Mouse (Mus musculus) liver, embryonic 16.5 days (tissue): Measurements from ENCODE around the gene Nr1h3. TPM values are rescaled to one million over a fixed set of nuclear protein-coding genes. Genes with fewer than 3 reads are reported as not detected.

Experiments used
- ATAC-seq: fragments of 200-750 bp; cut with Nextera tagmentation; 2 replicates; pipeline ENCODE4 v1.8.0; 2017; ENCODE audit warnings: low read depth, mild to moderate bottlenecking, moderate number of reproducible peaks, moderate library complexity
- H3K27ac ChIP-seq: fragments of 300-500 bp; sonication (generic); 2 replicates; pipeline ENCODE4 v1.5.1; 2014; ENCODE audit warnings: mild to moderate bottlenecking, low read length
- H3K27me3 ChIP-seq: fragments of 300-500 bp; sonication (generic); 2 replicates; pipeline ENCODE4 v1.6.1; 2014; ENCODE audit warnings: low read depth, low read length, mixed read lengths; ENCODE audit not compliant: control insufficient read depth, insufficient read depth
- H3K36me3 ChIP-seq: fragments of 300-500 bp; sonication (generic); 2 replicates; pipeline ENCODE4 v1.6.1; 2014; ENCODE audit warnings: mild to moderate bottlenecking; ENCODE audit not compliant: control insufficient read depth, insufficient read depth
- H3K4me1 ChIP-seq: fragments of 300-500 bp; sonication (generic); 2 replicates; pipeline ENCODE4 v1.6.1; 2014; ENCODE audit warnings: low read depth, low read length, mixed read lengths; ENCODE audit not compliant: control insufficient read depth
- H3K4me2 ChIP-seq: fragments of 300-500 bp; sonication (generic); 2 replicates; pipeline ENCODE4 v1.6.1; 2014; ENCODE audit warnings: low read depth, low read length, mixed read lengths
- H3K4me3 ChIP-seq: fragments of 300-500 bp; sonication (generic); 2 replicates; pipeline ENCODE4 v1.5.1; 2014; ENCODE audit warnings: low read depth, mild to moderate bottlenecking, low read length
- H3K9ac ChIP-seq: fragments of 300-500 bp; sonication (generic); 2 replicates; pipeline ENCODE4 v1.6.1; 2014; ENCODE audit warnings: low read depth, low read length
- H3K9me3 ChIP-seq: fragments of 300-500 bp; sonication (generic); replicated peaks from 2 replicates; pipeline ENCODE4 v1.6.1; 2016; ENCODE audit warnings: low read length; ENCODE audit not compliant: control insufficient read depth
- WGBS: fragments of 180-500 bp; shearing (Covaris S2); extraction: QIAGEN DNeasy Blood & Tissue Kit; methylation state at CpG from one replicate; pipeline ENCODE4 v1.1.7; 2014; ENCODE audit not compliant: insufficient replicate concordance; 5-methylcytosine and 5-hydroxymethylcytosine counted together
- polyA plus RNA-seq: library from polyadenylated mRNA; unstranded; fragments of >200 nt; fragmentation: Nextera tagmentation; extraction: Ambion mirVana; gene quantifications from 2 replicates; pipeline ENCODE4 v1.2.1, GENCODE M21; 2015

Gene Nr1h3
- polyA plus RNA-seq, 1 experiment from 2014 or later, result 20.8 TPM

- Histone ChIP-seq H3K27me3 (no peaks in the 10 kb centered on the region), H3K36me3 (peaks cover 3% of the 10 kb centered on the region), H3K4me3 (no peak overlapping the region), H3K9me3 (no peaks in the 10 kb centered on the region), H3K4me1 (peaks cover 13% of the 10 kb centered on the region), H3K27ac (no peak overlapping the region), H3K9ac (no peak overlapping the region), H3K4me2 (no peak overlapping the region)
- no peak for ATAC-seq
- WGBS, result 57% methylated on average over 5 of the region's 5 CpGs
Observed at GRCm38 (mm10) chr2:91180706-91181105, 21.9 kb downstream of the Nr1h3 start.

- H3K27ac ChIP-seq, result no peak overlapping the region
- peaks cover 13% of the 10 kb centered on the region for H3K4me1 ChIP-seq
- H3K9me3 ChIP-seq, result no peaks in the 10 kb centered on the region
- H3K4me2 ChIP-seq, result no peak overlapping the region
- WGBS, result 63% methylated on average over 4 of the region's 4 CpGs
- ATAC-seq, result no peak
- no peak overlapping the region for H3K9ac ChIP-seq
- H3K27me3 ChIP-seq, result no peaks in the 10 kb centered on the region
- H3K36me3 ChIP-seq, result peaks cover 3% of the 10 kb centered on the region
- H3K4me3 ChIP-seq, result no peak overlapping the region
Observed at GRCm38 (mm10) chr2:91179825-91180224, 22.8 kb downstream of the Nr1h3 start.

DNA sequence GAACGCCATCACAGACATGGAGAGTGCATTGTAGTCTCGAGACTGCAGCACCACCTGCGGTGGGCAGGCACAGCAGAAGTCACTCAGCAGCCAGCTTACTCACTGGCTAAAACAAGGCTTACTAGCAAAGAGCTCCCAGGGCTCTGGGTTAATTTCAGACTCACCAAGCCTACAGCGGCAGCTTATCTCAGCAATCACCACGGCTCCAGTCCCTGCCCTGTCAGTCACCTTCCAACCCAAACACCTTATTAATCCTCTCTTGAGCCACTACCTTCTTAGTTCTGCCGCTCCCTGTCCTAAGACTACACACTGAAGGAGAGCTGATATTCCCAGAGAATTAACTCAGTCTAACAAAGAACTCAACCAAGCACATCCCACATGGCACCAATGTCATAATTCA lies 26.4 kb downstream of the Nr1h3 start:
- no peaks in the 10 kb centered on the region for H3K4me1 ChIP-seq
- no peak overlapping the region for H3K4me3 ChIP-seq
- no peak overlapping the region for H3K4me2 ChIP-seq
- no peak overlapping the region for H3K27ac ChIP-seq
- H3K36me3 ChIP-seq, result peaks cover 5% of the 10 kb centered on the region
- no peak overlapping the region for H3K9ac ChIP-seq
- no peaks in the 10 kb centered on the region for H3K27me3 ChIP-seq
- 68% methylated on average over 6 of the region's 6 CpGs for WGBS
- no peaks in the 10 kb centered on the region for H3K9me3 ChIP-seq
- no peak for ATAC-seq

DNA sequence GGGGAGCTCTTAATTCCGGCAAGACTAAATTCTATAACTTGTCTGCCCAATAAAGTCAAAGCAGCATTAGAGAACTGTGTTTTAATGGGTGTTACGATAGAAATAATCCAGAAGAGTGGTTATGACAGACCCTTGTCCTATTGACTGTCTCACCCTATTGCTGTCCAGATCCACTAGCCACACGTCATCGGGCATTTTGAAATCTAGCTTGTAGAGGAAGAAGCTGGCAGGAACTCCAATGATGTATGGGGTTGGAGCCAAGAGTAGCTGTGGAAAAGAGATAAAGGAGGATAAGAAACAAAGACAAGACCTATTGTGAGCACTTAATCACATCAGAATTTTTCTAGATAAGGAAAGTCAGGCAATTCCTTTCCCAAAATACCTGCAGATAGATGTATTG lies 27.1 kb downstream of the Nr1h3 start:
- H3K27ac ChIP-seq, result no peak overlapping the region
- 74% methylated on average over 4 of the region's 4 CpGs for WGBS
- no peaks in the 10 kb centered on the region for H3K4me1 ChIP-seq
- no peak for ATAC-seq
- H3K27me3 ChIP-seq, result no peaks in the 10 kb centered on the region
- peaks cover 5% of the 10 kb centered on the region for H3K36me3 ChIP-seq
- no peak overlapping the region for H3K4me3 ChIP-seq
- H3K4me2 ChIP-seq, result no peak overlapping the region
- no peak overlapping the region for H3K9ac ChIP-seq
- H3K9me3 ChIP-seq, result no peaks in the 10 kb centered on the region

DNA sequence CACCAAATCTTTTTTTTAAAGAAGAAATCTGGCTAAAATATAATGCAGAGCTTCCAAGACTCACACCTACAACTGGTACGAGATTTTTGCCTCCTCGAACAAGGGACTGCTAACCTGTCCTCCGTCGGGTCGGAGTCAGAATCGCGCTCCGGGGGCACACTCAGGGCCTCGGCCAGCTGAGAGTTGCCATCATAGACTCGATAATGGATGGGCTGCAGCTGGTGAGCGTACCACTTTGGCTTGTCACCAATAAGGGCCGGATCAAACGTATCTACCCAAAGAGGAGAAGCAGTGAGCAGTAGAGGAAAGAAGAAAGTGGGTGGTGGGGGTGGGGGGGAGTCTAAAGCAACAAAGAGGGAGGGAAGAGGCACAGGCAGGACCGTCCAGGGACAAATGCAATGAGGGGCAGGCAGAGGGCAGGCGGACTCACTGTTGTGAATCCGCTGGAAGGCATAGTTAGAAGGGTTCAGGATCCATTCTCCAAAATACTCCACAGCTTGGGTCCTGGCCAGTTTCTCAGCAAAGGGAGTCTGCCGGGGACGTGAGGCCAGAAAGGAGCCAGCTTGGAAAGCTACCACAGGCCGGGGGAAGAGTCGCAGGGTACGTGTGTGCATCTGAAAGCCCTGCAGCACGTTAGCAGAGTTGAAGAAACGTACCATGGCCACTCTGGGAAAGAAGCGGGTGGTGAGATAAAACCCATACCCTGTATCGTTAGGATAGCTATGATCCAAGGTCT lies 32.9 kb downstream of the Nr1h3 start:
- peaks cover 4% of the 10 kb centered on the region; the same call in 1 of the 2 replicates for H3K36me3 ChIP-seq

GRCm38 (mm10) chr2:91167629-91168028 lies 35.0 kb downstream of the Nr1h3 start:
- 70% methylated on average over 4 of the region's 4 CpGs for WGBS

More for the DNA sequence above, 32.9 kb downstream of the Nr1h3 start:
- Histone ChIP-seq H3K9ac (no peak overlapping the region), H3K27me3 (no peaks in the 10 kb centered on the region), H3K4me3 (no peak overlapping the region), H3K27ac (no peak overlapping the region), H3K9me3 (no peaks in the 10 kb centered on the region), H3K4me1 (peaks cover 5% of the 10 kb centered on the region), H3K4me2 (no peak overlapping the region)
- WGBS, result 81% methylated on average over 25 of the region's 25 CpGs
- ATAC-seq, result no peak

GRCm38 (mm10) chr2:91164991-91165390 lies 37.6 kb downstream of the Nr1h3 start:
- H3K4me2 ChIP-seq, result no peak overlapping the region
- WGBS, result 31% methylated on average over 6 of the region's 6 CpGs
- ATAC-seq, result peak; percentile 78
- no peak overlapping the region for H3K9ac ChIP-seq
- peaks cover 2% of the 10 kb centered on the region; the same call in 1 of the 2 replicates for H3K36me3 ChIP-seq
- no peaks in the 10 kb centered on the region for H3K27me3 ChIP-seq
- H3K9me3 ChIP-seq, result no peaks in the 10 kb centered on the region
- peaks cover 16% of the 10 kb centered on the region for H3K4me1 ChIP-seq
- no peak overlapping the region for H3K27ac ChIP-seq
- no peak overlapping the region for H3K4me3 ChIP-seq

More at GRCm38 (mm10) chr2:91167629-91168028, 35.0 kb downstream of the Nr1h3 start:
- Histone ChIP-seq H3K27ac (no peak overlapping the region), H3K4me1 (peaks cover 16% of the 10 kb centered on the region), H3K27me3 (no peaks in the 10 kb centered on the region), H3K4me3 (no peak overlapping the region), H3K4me2 (no peak overlapping the region), H3K9ac (no peak overlapping the region), H3K9me3 (no peaks in the 10 kb centered on the region), H3K36me3 (peaks cover 2% of the 10 kb centered on the region; the same call in 1 of the 2 replicates)
- ATAC-seq, result no peak

- H3K36me3 ChIP-seq, result peaks cover 2% of the 10 kb centered on the region; the same call in 1 of the 2 replicates
- no peak overlapping the region for H3K9ac ChIP-seq
- 43% methylated on average over 5 of the region's 5 CpGs for WGBS
- H3K4me1 ChIP-seq, result peaks cover 16% of the 10 kb centered on the region
- H3K27ac ChIP-seq, result no peak overlapping the region
- no peak overlapping the region for H3K4me2 ChIP-seq
- ATAC-seq, result 0 out of 2 replicates have a peak, but pooled peaks have one; percentile 39
- no peak overlapping the region for H3K4me3 ChIP-seq
- H3K27me3 ChIP-seq, result no peaks in the 10 kb centered on the region
- no peaks in the 10 kb centered on the region for H3K9me3 ChIP-seq
Observed at GRCm38 (mm10) chr2:91163532-91163931, 39.1 kb downstream of the Nr1h3 start.

GRCm38 (mm10) chr2:91162952-91163351 lies 39.7 kb downstream of the Nr1h3 start:
- Histone ChIP-seq H3K9me3 (no peaks in the 10 kb centered on the region), H3K9ac (no peak overlapping the region), H3K27ac (no peak overlapping the region), H3K36me3 (peaks cover 4% of the 10 kb centered on the region; the same call in 1 of the 2 replicates), H3K4me1 (peaks cover 16% of the 10 kb centered on the region), H3K27me3 (no peaks in the 10 kb centered on the region), H3K4me3 (no peak overlapping the region), H3K4me2 (no peak overlapping the region)
- WGBS, result 65% methylated on average over 4 of the region's 4 CpGs
- no peak for ATAC-seq
